Mouse (Mus musculus): ENCODE results near the gene Gm42517. TPM values are rescaled to one million over a fixed set of nuclear protein-coding genes. Genes with fewer than 3 reads are reported as not detected.

The Gm42517 gene
- polyA plus RNA-seq, 1 experiment from 2014 or later: not detected

- Histone ChIP-seq H3K27me3 (ENCODE audit: insufficient read depth, low read length) (no peaks in the 10 kb centered on the region), H3K4me2 (no peak overlapping the region), H3K4me1 (ENCODE audit: insufficient read depth) (no peaks in the 10 kb centered on the region), H3K36me3 (ENCODE audit: insufficient read depth) (peaks cover 47% of the 10 kb centered on the region), H3K9ac (no peak overlapping the region), H3K9me3 (ENCODE audit: low read depth, low read length) (no peaks in the 10 kb centered on the region), H3K4me3 (ENCODE audit: low read depth, low read length) (no peak overlapping the region), H3K27ac (ENCODE audit: low read depth) (no peak overlapping the region)
- TF ChIP-seq CTCF (IDR thresholded peaks at IDR 0.05; ENCODE audit: low read depth): no peak
- ATAC-seq (ENCODE audit: insufficient read depth): no peak
- WGBS: 85% methylated on average over 1 of the region's 1 CpGs
- no peak for DNase-seq
Measured at GRCm38 (mm10) chr5:108331051-108331450, 36.7 kb downstream of the Gm42517 start.

Other genes with a start within 250 kb of the Gm42517 start
- gene Tmed5, start 235.3 kb downstream of the Gm42517 start, polyA plus RNA-seq (2014; fragmentation: Nextera tagmentation; extraction: Ambion mirVana): 29.1 and 33.6 TPM in 2 replicates
- 10.7 and 13.8 TPM in 2 replicates for gene Ccdc18, start 235.0 kb downstream of the Gm42517 start, polyA plus RNA-seq (2014; fragmentation: Nextera tagmentation; extraction: Ambion mirVana)
- gene Dr1, start 99.0 kb downstream of the Gm42517 start, polyA plus RNA-seq (2014; fragmentation: Nextera tagmentation; extraction: Ambion mirVana): 44.2 and 46.6 TPM in 2 replicates
- gene Pigg, start 55.3 kb downstream of the Gm42517 start, polyA plus RNA-seq (2014; fragmentation: Nextera tagmentation; extraction: Ambion mirVana): 3.4 and 3.5 TPM in 2 replicates
- gene Pde6b, start 20.5 kb upstream of the Gm42517 start, polyA plus RNA-seq (2014; fragmentation: Nextera tagmentation; extraction: Ambion mirVana): 0.12 and 0.26 TPM in 2 replicates
- gene Atp5k, start 66.5 kb upstream of the Gm42517 start, polyA plus RNA-seq (2014; fragmentation: Nextera tagmentation; extraction: Ambion mirVana): 400 and 416 TPM in 2 replicates
- gene Mfsd7a, start 81.0 kb upstream of the Gm42517 start, polyA plus RNA-seq (2014; fragmentation: Nextera tagmentation; extraction: Ambion mirVana): 0.16 TPM in 1 of 2 replicates, not detected in the other
- 19.5 and 26.5 TPM in 2 replicates for gene Pcgf3, start 93.3 kb upstream of the Gm42517 start, polyA plus RNA-seq (2014; fragmentation: Nextera tagmentation; extraction: Ambion mirVana)
- gene Cplx1, start 182.1 kb upstream of the Gm42517 start, polyA plus RNA-seq (2014; fragmentation: Nextera tagmentation; extraction: Ambion mirVana): 0.24 and 0.54 TPM in 2 replicates